Mouse (Mus musculus): Measurements from ENCODE around the gene Habp4. TPM values are rescaled to one million over a fixed set of nuclear protein-coding genes. Genes with fewer than 3 reads are reported as not detected.

Habp4 gene
- total and polyA plus RNA-seq, 3 experiments, result 12.4 to 33.9 (median 22.0) TPM

GRCm38 (mm10) chr13:64186516-64186915 lies 24.9 kb downstream of the Habp4 start:
- Histone ChIP-seq H3K4me3 (ENCODE audit: low read depth, low read length) (no peak overlapping the region), H3K36me3 (replicated peaks) (peaks cover 32% of the 10 kb centered on the region), H3K9me3 (replicated peaks) (no peaks in the 10 kb centered on the region), H3K27me3 (ENCODE audit: insufficient read depth, low read length) (peaks cover 6% of the 10 kb centered on the region; the same call in 1 of the 2 replicates), H3K4me1 (ENCODE audit: insufficient read depth, low read depth, low read length) (no peaks in the 10 kb centered on the region; the same call in 1 of the 2 replicates)
- ATAC-seq (ENCODE audit: extremely low read depth, insufficient number of reproducible peaks, low FRiP score, poor library complexity, severe bottlenecking) (no peak), DNase-seq (ENCODE audit: low spot score) (no peak)
- TF ChIP-seq POLR2AphosphoS5 (IDR thresholded peaks at IDR 0.05; ENCODE audit: insufficient replicate concordance, low read depth, low read length), result no peak

- Histone ChIP-seq H3K4me3 (ENCODE audit: low read depth, low read length) (no peak overlapping the region), H3K9me3 (replicated peaks) (no peaks in the 10 kb centered on the region), H3K4me1 (ENCODE audit: insufficient read depth, low read depth, low read length) (no peaks in the 10 kb centered on the region; the same call in 1 of the 2 replicates), H3K36me3 (replicated peaks) (peaks cover 29% of the 10 kb centered on the region), H3K27me3 (ENCODE audit: insufficient read depth, low read length) (peaks cover 6% of the 10 kb centered on the region; the same call in 1 of the 2 replicates)
- DNase-seq (ENCODE audit: low spot score) (no peak), ATAC-seq (ENCODE audit: extremely low read depth, insufficient number of reproducible peaks, low FRiP score, poor library complexity, severe bottlenecking) (no peak)
- TF ChIP-seq TAL1 (conservative IDR thresholded peaks at IDR 0.05; ENCODE audit: low read depth, low read length) (no peak), POLR2AphosphoS5 (IDR thresholded peaks at IDR 0.05; ENCODE audit: insufficient replicate concordance, low read depth, low read length) (no peak), GATA2 (IDR thresholded peaks at IDR 0.05; ENCODE audit: borderline replicate concordance, low read depth, low read length) (no peak), GATA1 (IDR thresholded peaks at IDR 0.05; ENCODE audit: borderline replicate concordance, low read length) (no peak), CTCF (IDR thresholded peaks at IDR 0.05; ENCODE audit: low read depth, low read length) (no peak)
Observed at GRCm38 (mm10) chr13:64187065-64187464, 25.4 kb downstream of the Habp4 start.

- no peak for DNase-seq (ENCODE audit: low spot score)
Observed at GRCm38 (mm10) chr13:64197899-64198298, 36.3 kb downstream of the Habp4 start.

GRCm38 (mm10) chr13:64198310-64198709 lies 36.7 kb downstream of the Habp4 start:
- Histone ChIP-seq H3K4me3 (ENCODE audit: low read depth, low read length) (no peak overlapping the region), H3K27me3 (ENCODE audit: insufficient read depth, low read length) (peaks cover 11% of the 10 kb centered on the region), H3K36me3 (replicated peaks) (no peaks in the 10 kb centered on the region), H3K4me1 (ENCODE audit: insufficient read depth, low read depth, low read length) (no peaks in the 10 kb centered on the region), H3K9me3 (replicated peaks) (no peaks in the 10 kb centered on the region)
- no peak for TF ChIP-seq POLR2AphosphoS5 (IDR thresholded peaks at IDR 0.05; ENCODE audit: insufficient replicate concordance, low read depth, low read length)
- no peak for TF ChIP-seq TAL1 (conservative IDR thresholded peaks at IDR 0.05; ENCODE audit: low read depth, low read length)
- DNase-seq (ENCODE audit: low spot score), result no peak
- ATAC-seq (ENCODE audit: extremely low read depth, insufficient number of reproducible peaks, low FRiP score, poor library complexity, severe bottlenecking), result no peak

More at GRCm38 (mm10) chr13:64197899-64198298, 36.3 kb downstream of the Habp4 start:
- TF ChIP-seq POLR2AphosphoS5 (IDR thresholded peaks at IDR 0.05; ENCODE audit: insufficient replicate concordance, low read depth, low read length) (no peak), GATA1 (IDR thresholded peaks at IDR 0.05; ENCODE audit: borderline replicate concordance, low read length) (no peak), GATA2 (IDR thresholded peaks at IDR 0.05; ENCODE audit: borderline replicate concordance, low read depth, low read length) (no peak), CTCF (IDR thresholded peaks at IDR 0.05; ENCODE audit: low read depth, low read length) (no peak), TAL1 (conservative IDR thresholded peaks at IDR 0.05; ENCODE audit: low read depth, low read length) (no peak)
- Histone ChIP-seq H3K4me3 (ENCODE audit: low read depth, low read length) (no peak overlapping the region), H3K27me3 (ENCODE audit: insufficient read depth, low read length) (peaks cover 11% of the 10 kb centered on the region), H3K36me3 (replicated peaks) (no peaks in the 10 kb centered on the region), H3K9me3 (replicated peaks) (no peaks in the 10 kb centered on the region), H3K4me1 (ENCODE audit: insufficient read depth, low read depth, low read length) (no peaks in the 10 kb centered on the region)
- no peak for ATAC-seq (ENCODE audit: extremely low read depth, insufficient number of reproducible peaks, low FRiP score, poor library complexity, severe bottlenecking)

GRCm38 (mm10) chr13:64200911-64201310 lies 39.3 kb downstream of the Habp4 start:
- ATAC-seq (ENCODE audit: extremely low read depth, insufficient number of reproducible peaks, low FRiP score, poor library complexity, severe bottlenecking) (no peak), DNase-seq (ENCODE audit: low spot score) (no peak)
- peaks cover 18% of the 10 kb centered on the region for H3K27me3 ChIP-seq (ENCODE audit: insufficient read depth, low read length)
- no peaks in the 10 kb centered on the region for H3K4me1 ChIP-seq (ENCODE audit: insufficient read depth, low read depth, low read length)
- H3K36me3 ChIP-seq (replicated peaks), result no peaks in the 10 kb centered on the region
- no peaks in the 10 kb centered on the region for H3K9me3 ChIP-seq (replicated peaks)
- TF ChIP-seq GATA2 (IDR thresholded peaks at IDR 0.05; ENCODE audit: borderline replicate concordance, low read depth, low read length) (no peak), POLR2AphosphoS5 (IDR thresholded peaks at IDR 0.05; ENCODE audit: insufficient replicate concordance, low read depth, low read length) (no peak), CTCF (IDR thresholded peaks at IDR 0.05; ENCODE audit: low read depth, low read length) (no peak), TAL1 (conservative IDR thresholded peaks at IDR 0.05; ENCODE audit: low read depth, low read length) (no peak), GATA1 (IDR thresholded peaks at IDR 0.05; ENCODE audit: borderline replicate concordance, low read length) (no peak)
- no peak overlapping the region for H3K4me3 ChIP-seq (ENCODE audit: low read depth, low read length)

- peaks cover 18% of the 10 kb centered on the region for H3K27me3 ChIP-seq (ENCODE audit: insufficient read depth, low read length)
- no peak for DNase-seq (ENCODE audit: low spot score)
- no peak overlapping the region for H3K4me3 ChIP-seq (ENCODE audit: low read depth, low read length)
- no peak for ATAC-seq (ENCODE audit: extremely low read depth, insufficient number of reproducible peaks, low FRiP score, poor library complexity, severe bottlenecking)
- no peak for TF ChIP-seq GATA1 (IDR thresholded peaks at IDR 0.05; ENCODE audit: borderline replicate concordance, low read length)
- TF ChIP-seq GATA2 (IDR thresholded peaks at IDR 0.05; ENCODE audit: borderline replicate concordance, low read depth, low read length), result no peak
- TF ChIP-seq TAL1 (conservative IDR thresholded peaks at IDR 0.05; ENCODE audit: low read depth, low read length), result no peak
- TF ChIP-seq CTCF (IDR thresholded peaks at IDR 0.05; ENCODE audit: low read depth, low read length), result no peak
- TF ChIP-seq POLR2AphosphoS5 (IDR thresholded peaks at IDR 0.05; ENCODE audit: insufficient replicate concordance, low read depth, low read length), result no peak
- no peaks in the 10 kb centered on the region for H3K36me3 ChIP-seq (replicated peaks)
- no peaks in the 10 kb centered on the region for H3K9me3 ChIP-seq (replicated peaks)
- H3K4me1 ChIP-seq (ENCODE audit: insufficient read depth, low read depth, low read length), result no peaks in the 10 kb centered on the region
Observed at GRCm38 (mm10) chr13:64204726-64205125, 43.1 kb downstream of the Habp4 start.

- no peak overlapping the region for H3K4me3 ChIP-seq (ENCODE audit: low read depth, low read length)
- H3K36me3 ChIP-seq (replicated peaks), result no peaks in the 10 kb centered on the region
- peaks cover 18% of the 10 kb centered on the region for H3K27me3 ChIP-seq (ENCODE audit: insufficient read depth, low read length)
- TF ChIP-seq CTCF (IDR thresholded peaks at IDR 0.05; ENCODE audit: low read depth, low read length), result no peak
- TF ChIP-seq POLR2AphosphoS5 (IDR thresholded peaks at IDR 0.05; ENCODE audit: insufficient replicate concordance, low read depth, low read length), result no peak
- no peak for TF ChIP-seq GATA1 (IDR thresholded peaks at IDR 0.05; ENCODE audit: borderline replicate concordance, low read length)
- no peak for TF ChIP-seq GATA2 (IDR thresholded peaks at IDR 0.05; ENCODE audit: borderline replicate concordance, low read depth, low read length)
- TF ChIP-seq TAL1 (conservative IDR thresholded peaks at IDR 0.05; ENCODE audit: low read depth, low read length), result no peak
- no peaks in the 10 kb centered on the region for H3K4me1 ChIP-seq (ENCODE audit: insufficient read depth, low read depth, low read length)
- DNase-seq (ENCODE audit: low spot score), result no peak
- ATAC-seq (ENCODE audit: extremely low read depth, insufficient number of reproducible peaks, low FRiP score, poor library complexity, severe bottlenecking), result no peak
- no peaks in the 10 kb centered on the region for H3K9me3 ChIP-seq (replicated peaks)
Observed at GRCm38 (mm10) chr13:64205186-64205585, 43.6 kb downstream of the Habp4 start.
